Mouse (Mus musculus): ENCODE data around the gene Hoxd1.

DNA sequence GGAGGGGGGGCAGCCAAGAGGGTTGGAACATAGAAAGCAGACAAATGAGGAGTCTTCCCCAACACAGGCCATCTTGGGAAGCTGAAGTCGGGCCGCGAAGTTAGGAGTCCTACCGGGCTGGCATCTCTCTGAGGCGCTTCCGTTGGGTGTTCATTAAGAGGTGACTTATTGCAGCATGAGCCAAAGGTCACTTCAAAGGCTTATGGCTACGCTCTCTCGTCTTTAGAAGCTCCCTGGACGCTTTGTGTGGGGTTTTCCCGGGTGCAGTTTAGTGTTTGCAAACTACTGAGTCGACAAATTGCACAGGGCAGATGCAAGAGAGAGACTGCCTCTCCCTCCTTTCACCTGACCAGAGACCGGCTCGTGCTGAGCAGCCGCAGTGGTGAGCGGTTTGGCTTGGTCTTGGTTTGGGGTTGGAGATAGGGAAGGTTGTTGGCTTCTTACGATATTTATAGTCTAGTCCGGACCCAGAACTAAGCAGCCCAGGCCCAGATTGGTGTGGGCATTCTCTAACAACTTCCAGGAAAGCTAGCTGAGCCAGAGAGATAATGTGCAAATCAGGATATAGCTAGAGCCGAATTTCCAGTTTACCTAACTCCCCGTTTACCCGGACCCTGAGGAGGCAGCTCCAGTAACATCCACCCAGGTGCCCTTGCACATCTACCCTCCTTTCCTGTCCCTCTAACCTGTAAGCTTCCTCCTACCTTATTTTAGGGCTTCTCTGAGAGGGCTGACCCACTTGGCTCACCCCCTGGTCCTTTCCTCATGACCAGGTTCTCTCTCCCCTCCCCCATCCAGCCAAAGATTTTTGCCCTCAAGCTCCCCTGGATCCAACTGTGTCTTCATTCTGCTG lies 23.9 kb upstream of the Hoxd1 start:
- no peak for TF ChIP-seq CTCF (IDR thresholded peaks at IDR 0.05; ENCODE audit: low read depth, low read length)
- no peak for TF ChIP-seq POLR2A (IDR thresholded peaks at IDR 0.05; ENCODE audit: extremely low read depth, insufficient read depth, low read length)
